ENCODE assay signal across 7 mouse cellular contexts in genomic region chr11:62551226-62552119, GRCm38 (mm10). TPM values are rescaled to one million over a fixed set of nuclear protein-coding genes. Genes with fewer than 3 reads are reported as not detected.
DNase-seq lines count a peak whose midpoint lies in the region.

No protein-coding gene starts in this region.

- H3K9me3 ChIP-seq in embryonic facial prominence, embryonic 10.5 days: no peaks in the 10 kb centered on the region

- peak overlapping the region; percentile 100 for H3K27ac ChIP-seq in embryonic facial prominence, embryonic 10.5 days (replicated peaks)

- H3K36me3 ChIP-seq in embryonic facial prominence, embryonic 10.5 days (replicated peaks): peaks cover 37% of the 10 kb centered on the region

- DNase-seq in adrenal gland, postnatal 14 days: peak; percentile 94
- peak; percentile 90 for DNase-seq in embryonic facial prominence, embryonic 10.5 days (ENCODE audit: low spot score)
- peak; percentile 99 for DNase-seq in heart, adult 11 months
- DNase-seq in kidney, adult 8-10 months: peak; percentile 82 to 87
- DNase-seq in liver: peak; percentile 92
- DNase-seq in monocyte, adult 2 months (ENCODE audit: low read depth in 1 of 2, low spot score in 2 of 2): peak; percentile 75 to 88
- DNase-seq in spleen, postnatal 14 days (ENCODE audit: low spot score in 2 of 2): peak; percentile 83 to 90

- peaks cover 28% of the 10 kb centered on the region for H3K4me1 ChIP-seq in embryonic facial prominence, embryonic 10.5 days

- under 1% methylated on average over 58 of the region's 58 CpGs for WGBS in embryonic facial prominence, embryonic 10.5 days

- peak overlapping the region; percentile 77 for H3K4me3 ChIP-seq in embryonic facial prominence, embryonic 10.5 days

- no peaks in the 10 kb centered on the region for H3K27me3 ChIP-seq in embryonic facial prominence, embryonic 10.5 days (replicated peaks; ENCODE audit: low read depth, poor library complexity, severe bottlenecking)

RNA-seq across cellular contexts. Expression of gene Ubb, which starts 0.5 kb away (rescaled TPM):
- 1,185 and 1,189 TPM in 2 replicates for total RNA-seq in adrenal gland, postnatal 14 days (2021)
- polyA plus RNA-seq in embryonic facial prominence, embryonic 10.5 days (2016; fragmentation: Nextera tagmentation; extraction: Ambion mirVana): 3,487 and 3,558 TPM in 2 replicates

RNA-seq across cellular contexts. Expression of gene Cenpv, which starts 12.4 kb away (rescaled TPM):
- 40.5 and 50.7 TPM in 2 replicates for total RNA-seq in adrenal gland, postnatal 14 days (2021)
- 23.0 and 25.4 TPM in 2 replicates for polyA plus RNA-seq in embryonic facial prominence, embryonic 10.5 days (2016; fragmentation: Nextera tagmentation; extraction: Ambion mirVana)

RNA-seq across cellular contexts. Expression of gene Trpv2, which starts 22.8 kb away (rescaled TPM):
- 3.8 and 5.1 TPM in 2 replicates for total RNA-seq in adrenal gland, postnatal 14 days (2021)
- polyA plus RNA-seq in embryonic facial prominence, embryonic 10.5 days (2016; fragmentation: Nextera tagmentation; extraction: Ambion mirVana): 2.6 and 3.8 TPM in 2 replicates

Comparison
In these comparisons a context has a peak if more than half of its experiments do, and no peak if none do; other contexts are left out.
1. Peak in every context shown above with its lines: DNase-seq, H3K4me3 ChIP-seq and H3K27ac ChIP-seq.